Mouse (Mus musculus): ENCODE results near the gene Rgs12. TPM values are rescaled to one million over a fixed set of nuclear protein-coding genes. Genes with fewer than 3 reads are reported as not detected.

Rgs12 gene
- polyA plus RNA-seq, 1 experiment from 2014 or later = 17.3 TPM

- no peak for ATAC-seq
- Histone ChIP-seq H3K36me3 (no peaks in the 10 kb centered on the region), H3K9me3 (no peaks in the 10 kb centered on the region), H3K4me2 (replicated peaks) (no peak overlapping the region), H3K9ac (no peak overlapping the region), H3K27me3 (replicated peaks) (peaks cover 8% of the 10 kb centered on the region), H3K27ac (no peak overlapping the region), H3K4me1 (replicated peaks) (no peaks in the 10 kb centered on the region), H3K4me3 (replicated peaks) (no peak overlapping the region)
- WGBS = 78% methylated on average over 1 of the region's 1 CpGs
Measured at GRCm38 (mm10) chr5:35076369-35076768, 127.1 kb downstream of the Rgs12 start.

GRCm38 (mm10) chr5:35079101-35079500, 129.9 kb downstream of the Rgs12 start:
- no peak overlapping the region for H3K4me2 ChIP-seq (replicated peaks)
- H3K9ac ChIP-seq = no peak overlapping the region
- no peaks in the 10 kb centered on the region for H3K9me3 ChIP-seq
- no peak overlapping the region for H3K27ac ChIP-seq
- H3K4me1 ChIP-seq (replicated peaks) = no peaks in the 10 kb centered on the region
- 41% methylated on average over 18 of the region's 18 CpGs for WGBS
- no peaks in the 10 kb centered on the region for H3K36me3 ChIP-seq
- no peak for ATAC-seq
- H3K27me3 ChIP-seq (replicated peaks) = peaks cover 8% of the 10 kb centered on the region
- H3K4me3 ChIP-seq (replicated peaks) = no peak overlapping the region

GRCm38 (mm10) chr5:35084913-35085312, 135.7 kb downstream of the Rgs12 start:
- Histone ChIP-seq H3K4me1 (replicated peaks) (no peaks in the 10 kb centered on the region), H3K4me3 (replicated peaks) (no peak overlapping the region), H3K36me3 (no peaks in the 10 kb centered on the region), H3K9me3 (no peaks in the 10 kb centered on the region), H3K9ac (no peak overlapping the region), H3K27me3 (replicated peaks) (peaks cover 4% of the 10 kb centered on the region; the same call in 1 of the 2 replicates), H3K4me2 (replicated peaks) (no peak overlapping the region), H3K27ac (no peak overlapping the region)
- ATAC-seq = no peak
- WGBS = 74% methylated on average over 3 of the region's 3 CpGs

GRCm38 (mm10) chr5:35088785-35089613, 139.8 kb downstream of the Rgs12 start:
- no peaks in the 10 kb centered on the region; the same call in 1 of the 2 replicates for H3K27me3 ChIP-seq (replicated peaks)
- H3K27ac ChIP-seq = no peak overlapping the region
- H3K36me3 ChIP-seq = peaks cover 9% of the 10 kb centered on the region; the same call in 1 of the 2 replicates
- no peak overlapping the region for H3K9ac ChIP-seq
- no peak for ATAC-seq
- no peaks in the 10 kb centered on the region for H3K9me3 ChIP-seq
- H3K4me1 ChIP-seq (replicated peaks) = no peaks in the 10 kb centered on the region
- no peak overlapping the region for H3K4me3 ChIP-seq (replicated peaks)
- WGBS = 67% methylated on average over 9 of the region's 9 CpGs
- no peak overlapping the region for H3K4me2 ChIP-seq (replicated peaks)

Other genes with a start within 250 kb of the Rgs12 start
- 8.7 and 10.8 TPM in 2 replicates for gene Htt, start 187.7 kb upstream of the Rgs12 start, polyA plus RNA-seq (2015; fragmentation: Nextera tagmentation; extraction: Ambion mirVana)
- gene Msantd1, start 41.4 kb upstream of the Rgs12 start, polyA plus RNA-seq (2015; fragmentation: Nextera tagmentation; extraction: Ambion mirVana) = 0.55 and 0.64 TPM in 2 replicates
- gene Hgfac, start 92.1 kb downstream of the Rgs12 start, polyA plus RNA-seq (2015; fragmentation: Nextera tagmentation; extraction: Ambion mirVana) = 4.9 and 11.8 TPM in 2 replicates
- gene Dok7, start 107.3 kb downstream of the Rgs12 start, polyA plus RNA-seq (2015; fragmentation: Nextera tagmentation; extraction: Ambion mirVana) = 1.3 TPM in 2 replicates
- gene Lrpap1, start 156.3 kb downstream of the Rgs12 start, polyA plus RNA-seq (2015; fragmentation: Nextera tagmentation; extraction: Ambion mirVana) = 90.3 and 94.7 TPM in 2 replicates

All from intestine, embryonic 15.5 days (tissue).